Mouse (Mus musculus) myocyte (in vitro differentiated cells): ENCODE measurements around the gene Bcl2l11. TPM values are rescaled to one million over a fixed set of nuclear protein-coding genes. Genes with fewer than 3 reads are reported as not detected.

Experiments
- H3K27me3 ChIP-seq: one replicate; pipeline ENCODE4 v1.6.1; 2011; ENCODE audit not compliant: control insufficient read depth, insufficient read depth, insufficient read length
- H3K36me3 ChIP-seq: one replicate; pipeline ENCODE4 v1.6.1; 2011; ENCODE audit not compliant: control insufficient read depth, insufficient read depth
- H3K4me2 ChIP-seq: one replicate; pipeline ENCODE4 v1.6.1; 2011; ENCODE audit warnings: low read depth, control low read depth
- H3K4me3 ChIP-seq: one replicate; pipeline ENCODE4 v1.5.1; 2011; ENCODE audit warnings: mild to moderate bottlenecking, control low read depth, moderate library complexity
- H3K79me2 ChIP-seq: one replicate; pipeline ENCODE4 v1.6.1; 2011; ENCODE audit not compliant: control insufficient read depth, insufficient read depth
- H3ac ChIP-seq: one replicate; pipeline ENCODE4 v1.6.1; 2011; ENCODE audit not compliant: control insufficient read depth, insufficient read length
- CEBPB ChIP-seq: IDR thresholded peaks from 2 replicates; pipeline ENCODE4 v1.6.1; 2011; ENCODE audit warnings: mild to moderate bottlenecking, moderate library complexity; ENCODE audit not compliant: poor library complexity, insufficient read depth, severe bottlenecking
- E2F4 ChIP-seq: IDR thresholded peaks from one replicate; pipeline ENCODE4 v1.6.1; 2011; ENCODE audit warnings: mild to moderate bottlenecking, control low read depth, moderate library complexity; ENCODE audit not compliant: insufficient read depth
- MAX ChIP-seq: IDR thresholded peaks from one replicate; pipeline ENCODE4 v1.6.1; 2011; ENCODE audit warnings: low read depth, mild to moderate bottlenecking, control low read depth
- MYOD1 ChIP-seq, 3 experiments: IDR thresholded peaks; one replicate each; pipeline ENCODE4 v1.6.1; 2011; ENCODE audit warnings: control low read depth in 2 of 3, low read depth in 2 of 3, mild to moderate bottlenecking in 2 of 3, moderate library complexity in 1 of 3; ENCODE audit not compliant: insufficient read length in 2 of 3, control insufficient read depth in 1 of 3
- MYOG ChIP-seq, 3 experiments: IDR thresholded peaks; one replicate each; pipeline ENCODE4 v1.6.1; 2011; ENCODE audit warnings: control low read depth in 2 of 3, low read depth in 2 of 3, mild to moderate bottlenecking in 2 of 3; ENCODE audit not compliant: insufficient read length in 2 of 3, control insufficient read depth in 1 of 3, insufficient read depth in 1 of 3
- POLR2A ChIP-seq: IDR thresholded peaks from one replicate; pipeline ENCODE4 v1.6.1; 2011; ENCODE audit warnings: low read depth, mild to moderate bottlenecking, control low read depth, moderate library complexity; ENCODE audit not compliant: insufficient read length
- POLR2AphosphoS2 ChIP-seq: IDR thresholded peaks from one replicate; pipeline ENCODE4 v1.6.1; 2011; ENCODE audit warnings: low read depth, control low read depth; ENCODE audit not compliant: insufficient read length
- REST ChIP-seq: IDR thresholded peaks from one replicate; pipeline ENCODE4 v1.6.1; 2011; ENCODE audit warnings: mild to moderate bottlenecking, control low read depth, moderate library complexity; ENCODE audit not compliant: insufficient read depth, insufficient read length
- SRF ChIP-seq: IDR thresholded peaks from one replicate; pipeline ENCODE4 v1.6.1; 2011; ENCODE audit warnings: low read depth; ENCODE audit not compliant: control insufficient read depth, insufficient read length
- TCF12 ChIP-seq: IDR thresholded peaks from one replicate; pipeline ENCODE4 v1.6.1; 2011; ENCODE audit warnings: mild to moderate bottlenecking, control low read depth; ENCODE audit not compliant: poor library complexity, insufficient read depth, severe bottlenecking
- TCF3 ChIP-seq: IDR thresholded peaks from one replicate; pipeline ENCODE4 v1.6.1; 2011; ENCODE audit warnings: low read depth, control low read depth; ENCODE audit not compliant: insufficient read length
- USF1 ChIP-seq: IDR thresholded peaks from one replicate; pipeline ENCODE4 v1.6.1; 2011; ENCODE audit warnings: low read depth, mild to moderate bottlenecking, control low read depth, moderate library complexity
- polyA plus RNA-seq: library from polyadenylated mRNA; unstranded; fragments of >200 nt; fragmentation: generic; extraction: Trizol; gene quantifications from one replicate; pipeline ENCODE4 v1.2.1, GENCODE M21; 2012; ENCODE audit warnings: missing spikeins

Bcl2l11 gene
- polyA plus RNA-seq, 1 experiment = 4.9 TPM

GRCm38 (mm10) chr2:128174176-128174575 is 48.3 kb downstream of the Bcl2l11 start:
- TF ChIP-seq POLR2AphosphoS2 (no peak), MYOG (IDR thresholded peaks at IDR 0.05; ENCODE audit: control insufficient read depth in 1 of 3, insufficient read depth in 1 of 3, insufficient read length in 2 of 3, low read depth in 2 of 3) (no peak), MAX (no peak), REST (no peak), SRF (no peak), TCF3 (no peak), TCF12 (no peak), POLR2A (no peak), MYOD1 (IDR thresholded peaks at IDR 0.05; ENCODE audit: control insufficient read depth in 1 of 3, insufficient read length in 2 of 3, low read depth in 2 of 3) (no peak), E2F4 (no peak), CEBPB (no peak), USF1 (no peak)
- Histone ChIP-seq H3K36me3 (no peaks in the 10 kb centered on the region), H3K27me3 (no peaks in the 10 kb centered on the region), H3K79me2 (no peaks in the 10 kb centered on the region), H3K4me2 (no peak overlapping the region), H3K4me3 (no peak overlapping the region), H3ac (no peak overlapping the region)

- Histone ChIP-seq H3K27me3 (no peaks in the 10 kb centered on the region), H3ac (no peak overlapping the region), H3K79me2 (no peaks in the 10 kb centered on the region), H3K4me3 (no peak overlapping the region), H3K4me2 (no peak overlapping the region), H3K36me3 (no peaks in the 10 kb centered on the region)
- TF ChIP-seq MYOG (IDR thresholded peaks at IDR 0.05; ENCODE audit: control insufficient read depth in 1 of 3, insufficient read depth in 1 of 3, insufficient read length in 2 of 3, low read depth in 2 of 3) (no peak), MAX (no peak), USF1 (no peak), MYOD1 (IDR thresholded peaks at IDR 0.05; ENCODE audit: control insufficient read depth in 1 of 3, insufficient read length in 2 of 3, low read depth in 2 of 3) (no peak), SRF (no peak), POLR2AphosphoS2 (no peak), CEBPB (no peak)
Measured at GRCm38 (mm10) chr2:128174604-128175342, 48.9 kb downstream of the Bcl2l11 start.

GRCm38 (mm10) chr2:128175625-128176024 is 49.8 kb downstream of the Bcl2l11 start:
- H3ac ChIP-seq = no peak overlapping the region
- no peaks in the 10 kb centered on the region for H3K36me3 ChIP-seq
- no peak overlapping the region for H3K4me2 ChIP-seq
- H3K4me3 ChIP-seq = no peak overlapping the region
- TF ChIP-seq POLR2A = no peak
- no peak for TF ChIP-seq TCF3
- TF ChIP-seq USF1 = no peak
- TF ChIP-seq SRF = no peak
- TF ChIP-seq POLR2AphosphoS2 = no peak
- no peak for TF ChIP-seq REST
- TF ChIP-seq TCF12 = no peak
- no peak for TF ChIP-seq MAX
- TF ChIP-seq E2F4 = no peak
- no peak for TF ChIP-seq CEBPB
- TF ChIP-seq MYOD1 (IDR thresholded peaks at IDR 0.05; ENCODE audit: control insufficient read depth in 1 of 3, insufficient read length in 2 of 3, low read depth in 2 of 3) = no peak
- TF ChIP-seq MYOG (IDR thresholded peaks at IDR 0.05; ENCODE audit: control insufficient read depth in 1 of 3, insufficient read depth in 1 of 3, insufficient read length in 2 of 3, low read depth in 2 of 3) = no peak
- H3K27me3 ChIP-seq = no peaks in the 10 kb centered on the region
- H3K79me2 ChIP-seq = no peaks in the 10 kb centered on the region

GRCm38 (mm10) chr2:128176391-128177044 is 50.7 kb downstream of the Bcl2l11 start:
- no peak for TF ChIP-seq MYOG (IDR thresholded peaks at IDR 0.05; ENCODE audit: control insufficient read depth in 1 of 3, insufficient read depth in 1 of 3, insufficient read length in 2 of 3, low read depth in 2 of 3)
- no peak for TF ChIP-seq USF1
- TF ChIP-seq REST = no peak
- no peak for TF ChIP-seq E2F4
- TF ChIP-seq TCF12 = no peak
- TF ChIP-seq TCF3 = no peak
- no peak for TF ChIP-seq CEBPB
- TF ChIP-seq SRF = no peak
- TF ChIP-seq MYOD1 (IDR thresholded peaks at IDR 0.05; ENCODE audit: control insufficient read depth in 1 of 3, insufficient read length in 2 of 3, low read depth in 2 of 3) = no peak
- TF ChIP-seq POLR2AphosphoS2 = no peak
- no peak for TF ChIP-seq POLR2A
- no peak for TF ChIP-seq MAX
- Histone ChIP-seq H3K4me3 (no peak overlapping the region), H3K4me2 (no peak overlapping the region)

More at GRCm38 (mm10) chr2:128176391-128177044, 50.7 kb downstream of the Bcl2l11 start:
- Histone ChIP-seq H3ac (no peak overlapping the region), H3K36me3 (no peaks in the 10 kb centered on the region), H3K27me3 (no peaks in the 10 kb centered on the region), H3K79me2 (no peaks in the 10 kb centered on the region)
